Mouse (Mus musculus): ENCODE measurements around the gene Fhl3.
"Not testable (repeated sequence)": the region's sequence is repeated elsewhere in the genome, so short reads cannot be mapped to it uniquely, and the experiment has no call there.

Gene Fhl3

GRCm38 (mm10) chr4:124708518-124709477, 8.3 kb downstream of the Fhl3 start:
- DNase-seq (ENCODE audit: low read depth, low spot score): peak; percentile 95

GRCm38 (mm10) chr4:124709961-124710446, 9.5 kb downstream of the Fhl3 start:
- DNase-seq (ENCODE audit: low read depth, low spot score): peak; percentile 66

- DNase-seq (ENCODE audit: low read depth, low spot score): peak; percentile 75
Measured at GRCm38 (mm10) chr4:124710776-124711291, 10.3 kb downstream of the Fhl3 start.

- DNase-seq (ENCODE audit: low read depth, low spot score): no peak
Measured at GRCm38 (mm10) chr4:124712618-124713017, 12.1 kb downstream of the Fhl3 start.

GRCm38 (mm10) chr4:124713850-124714249, 13.3 kb downstream of the Fhl3 start:
- DNase-seq (ENCODE audit: low read depth, low spot score): not testable (repeated sequence)

GRCm38 (mm10) chr4:124714545-124715481, 14.3 kb downstream of the Fhl3 start, which contains the start of gene Sf3a3:
Sf3a3 (plus strand) TSS chr4:124714776.
- DNase-seq (ENCODE audit: low read depth, low spot score): peak; percentile 98

GRCm38 (mm10) chr4:124719101-124719500, 18.6 kb downstream of the Fhl3 start:
- no peak for DNase-seq (ENCODE audit: low read depth, low spot score)

- no peak for DNase-seq (ENCODE audit: low read depth, low spot score)
Measured at GRCm38 (mm10) chr4:124726121-124726520, 25.6 kb downstream of the Fhl3 start.

GRCm38 (mm10) chr4:124736952-124737351, 36.5 kb downstream of the Fhl3 start:
- DNase-seq (ENCODE audit: low read depth, low spot score): no peak

GRCm38 (mm10) chr4:124737486-124737885, 37.0 kb downstream of the Fhl3 start:
- no peak for DNase-seq (ENCODE audit: low read depth, low spot score)

GRCm38 (mm10) chr4:124738013-124738412, 37.5 kb downstream of the Fhl3 start:
- DNase-seq (ENCODE audit: low read depth, low spot score): no peak

- no peak for DNase-seq (ENCODE audit: low read depth, low spot score)
Measured at GRCm38 (mm10) chr4:124738783-124739182, 38.3 kb downstream of the Fhl3 start.

- DNase-seq (ENCODE audit: low read depth, low spot score): peak; percentile 82
Measured at GRCm38 (mm10) chr4:124741376-124742343, 41.2 kb downstream of the Fhl3 start, which contains the start of gene Inpp5b. Inpp5b (plus strand) TSS chr4:124741850.

GRCm38 (mm10) chr4:124742839-124743238, 42.3 kb downstream of the Fhl3 start:
- no peak for DNase-seq (ENCODE audit: low read depth, low spot score)

- no peak for DNase-seq (ENCODE audit: low read depth, low spot score)
Measured at GRCm38 (mm10) chr4:124746577-124746976, 46.1 kb downstream of the Fhl3 start.

GRCm38 (mm10) chr4:124747851-124748250, 47.4 kb downstream of the Fhl3 start:
- DNase-seq (ENCODE audit: low read depth, low spot score): no peak

GRCm38 (mm10) chr4:124751300-124752250, 51.1 kb downstream of the Fhl3 start:
- DNase-seq (ENCODE audit: low read depth, low spot score): peak; percentile 99

- no peak for DNase-seq (ENCODE audit: low read depth, low spot score)
Measured at GRCm38 (mm10) chr4:124752281-124753199, 52.0 kb downstream of the Fhl3 start.
